Mouse (Mus musculus) myocyte (in vitro differentiated cells): ENCODE results near the gene Ltc4s. TPM values are rescaled to one million over a fixed set of nuclear protein-coding genes. Genes with fewer than 3 reads are reported as not detected.

Experiments used
- H3K27me3 ChIP-seq: one replicate; pipeline ENCODE4 v1.6.1; 2011; ENCODE audit not compliant: control insufficient read depth, insufficient read depth, insufficient read length
- H3K36me3 ChIP-seq: one replicate; pipeline ENCODE4 v1.6.1; 2011; ENCODE audit not compliant: control insufficient read depth, insufficient read depth
- H3K4me2 ChIP-seq: one replicate; pipeline ENCODE4 v1.6.1; 2011; ENCODE audit warnings: low read depth, control low read depth
- H3K4me3 ChIP-seq: one replicate; pipeline ENCODE4 v1.5.1; 2011; ENCODE audit warnings: mild to moderate bottlenecking, control low read depth, moderate library complexity
- H3K79me2 ChIP-seq: one replicate; pipeline ENCODE4 v1.6.1; 2011; ENCODE audit not compliant: control insufficient read depth, insufficient read depth
- H3ac ChIP-seq: one replicate; pipeline ENCODE4 v1.6.1; 2011; ENCODE audit not compliant: control insufficient read depth, insufficient read length
- CEBPB ChIP-seq: IDR thresholded peaks from 2 replicates; pipeline ENCODE4 v1.6.1; 2011; ENCODE audit warnings: mild to moderate bottlenecking, moderate library complexity; ENCODE audit not compliant: poor library complexity, insufficient read depth, severe bottlenecking
- E2F4 ChIP-seq: IDR thresholded peaks from one replicate; pipeline ENCODE4 v1.6.1; 2011; ENCODE audit warnings: mild to moderate bottlenecking, control low read depth, moderate library complexity; ENCODE audit not compliant: insufficient read depth
- MAX ChIP-seq: IDR thresholded peaks from one replicate; pipeline ENCODE4 v1.6.1; 2011; ENCODE audit warnings: low read depth, mild to moderate bottlenecking, control low read depth
- MYOD1 ChIP-seq, 3 experiments: IDR thresholded peaks; one replicate each; pipeline ENCODE4 v1.6.1; 2011; ENCODE audit warnings: control low read depth in 2 of 3, low read depth in 2 of 3, mild to moderate bottlenecking in 2 of 3, moderate library complexity in 1 of 3; ENCODE audit not compliant: insufficient read length in 2 of 3, control insufficient read depth in 1 of 3
- MYOG ChIP-seq, 3 experiments: IDR thresholded peaks; one replicate each; pipeline ENCODE4 v1.6.1; 2011; ENCODE audit warnings: control low read depth in 2 of 3, low read depth in 2 of 3, mild to moderate bottlenecking in 2 of 3; ENCODE audit not compliant: insufficient read length in 2 of 3, control insufficient read depth in 1 of 3, insufficient read depth in 1 of 3
- POLR2A ChIP-seq: IDR thresholded peaks from one replicate; pipeline ENCODE4 v1.6.1; 2011; ENCODE audit warnings: low read depth, mild to moderate bottlenecking, control low read depth, moderate library complexity; ENCODE audit not compliant: insufficient read length
- POLR2AphosphoS2 ChIP-seq: IDR thresholded peaks from one replicate; pipeline ENCODE4 v1.6.1; 2011; ENCODE audit warnings: low read depth, control low read depth; ENCODE audit not compliant: insufficient read length
- REST ChIP-seq: IDR thresholded peaks from one replicate; pipeline ENCODE4 v1.6.1; 2011; ENCODE audit warnings: mild to moderate bottlenecking, control low read depth, moderate library complexity; ENCODE audit not compliant: insufficient read depth, insufficient read length
- SRF ChIP-seq: IDR thresholded peaks from one replicate; pipeline ENCODE4 v1.6.1; 2011; ENCODE audit warnings: low read depth; ENCODE audit not compliant: control insufficient read depth, insufficient read length
- TCF12 ChIP-seq: IDR thresholded peaks from one replicate; pipeline ENCODE4 v1.6.1; 2011; ENCODE audit warnings: mild to moderate bottlenecking, control low read depth; ENCODE audit not compliant: poor library complexity, insufficient read depth, severe bottlenecking
- TCF3 ChIP-seq: IDR thresholded peaks from one replicate; pipeline ENCODE4 v1.6.1; 2011; ENCODE audit warnings: low read depth, control low read depth; ENCODE audit not compliant: insufficient read length
- USF1 ChIP-seq: IDR thresholded peaks from one replicate; pipeline ENCODE4 v1.6.1; 2011; ENCODE audit warnings: low read depth, mild to moderate bottlenecking, control low read depth, moderate library complexity
- polyA plus RNA-seq: library from polyadenylated mRNA; unstranded; fragments of >200 nt; fragmentation: generic; extraction: Trizol; gene quantifications from one replicate; pipeline ENCODE4 v1.2.1, GENCODE M21; 2012; ENCODE audit warnings: missing spikeins

The Ltc4s gene
- polyA plus RNA-seq, 1 experiment, result 1.8 TPM

- Histone ChIP-seq H3K27me3 (no peaks in the 10 kb centered on the region), H3K79me2 (no peaks in the 10 kb centered on the region), H3K36me3 (peaks cover 21% of the 10 kb centered on the region), H3K4me2 (no peak overlapping the region), H3K4me3 (no peak overlapping the region), H3ac (no peak overlapping the region)
- no peak for TF ChIP-seq TCF12
- no peak for TF ChIP-seq REST
- no peak for TF ChIP-seq POLR2A
- no peak for TF ChIP-seq MAX
- no peak for TF ChIP-seq POLR2AphosphoS2
- no peak for TF ChIP-seq MYOG (IDR thresholded peaks at IDR 0.05; ENCODE audit: control insufficient read depth in 1 of 3, insufficient read depth in 1 of 3, insufficient read length in 2 of 3, low read depth in 2 of 3)
- no peak for TF ChIP-seq SRF
- TF ChIP-seq E2F4, result no peak
- no peak for TF ChIP-seq USF1
- TF ChIP-seq CEBPB, result no peak
- TF ChIP-seq TCF3, result no peak
- no peak for TF ChIP-seq MYOD1 (IDR thresholded peaks at IDR 0.05; ENCODE audit: control insufficient read depth in 1 of 3, insufficient read length in 2 of 3, low read depth in 2 of 3)
These were observed 3.8 kb downstream of the Ltc4s start for GRCm38 (mm10) chr11:50234606-50235005.

- Histone ChIP-seq H3K27me3 (no peaks in the 10 kb centered on the region), H3ac (no peak overlapping the region), H3K79me2 (no peaks in the 10 kb centered on the region), H3K36me3 (peaks cover 21% of the 10 kb centered on the region), H3K4me3 (no peak overlapping the region), H3K4me2 (no peak overlapping the region)
- TF ChIP-seq TCF12 (no peak), MAX (no peak), USF1 (no peak), POLR2A (no peak), TCF3 (no peak), E2F4 (no peak), SRF (no peak), REST (no peak), POLR2AphosphoS2 (no peak), CEBPB (no peak), MYOG (IDR thresholded peaks at IDR 0.05; ENCODE audit: control insufficient read depth in 1 of 3, insufficient read depth in 1 of 3, insufficient read length in 2 of 3, low read depth in 2 of 3) (no peak), MYOD1 (IDR thresholded peaks at IDR 0.05; ENCODE audit: control insufficient read depth in 1 of 3, insufficient read length in 2 of 3, low read depth in 2 of 3) (no peak)
These were observed 4.4 kb downstream of the Ltc4s start for GRCm38 (mm10) chr11:50233993-50234392.

GRCm38 (mm10) chr11:50233022-50233421, 5.4 kb downstream of the Ltc4s start:
- no peak for TF ChIP-seq TCF3
- TF ChIP-seq POLR2A, result no peak
- TF ChIP-seq USF1, result no peak
- TF ChIP-seq MYOG (IDR thresholded peaks at IDR 0.05; ENCODE audit: control insufficient read depth in 1 of 3, insufficient read depth in 1 of 3, insufficient read length in 2 of 3, low read depth in 2 of 3), result no peak
- TF ChIP-seq MYOD1 (IDR thresholded peaks at IDR 0.05; ENCODE audit: control insufficient read depth in 1 of 3, insufficient read length in 2 of 3, low read depth in 2 of 3), result no peak
- TF ChIP-seq REST, result no peak
- TF ChIP-seq SRF, result no peak
- TF ChIP-seq CEBPB, result no peak
- TF ChIP-seq POLR2AphosphoS2, result no peak
- no peak for TF ChIP-seq E2F4
- no peak for TF ChIP-seq TCF12
- no peak for TF ChIP-seq MAX
- no peaks in the 10 kb centered on the region for H3K27me3 ChIP-seq
- no peak overlapping the region for H3K4me3 ChIP-seq
- H3K36me3 ChIP-seq, result peaks cover 21% of the 10 kb centered on the region
- H3ac ChIP-seq, result no peak overlapping the region
- H3K79me2 ChIP-seq, result peaks cover under 1% of the 10 kb centered on the region
- H3K4me2 ChIP-seq, result no peak overlapping the region

GRCm38 (mm10) chr11:50231411-50231810, 7.0 kb downstream of the Ltc4s start:
- Histone ChIP-seq H3K36me3 (peaks cover 21% of the 10 kb centered on the region), H3ac (no peak overlapping the region), H3K4me3 (no peak overlapping the region), H3K4me2 (no peak overlapping the region), H3K27me3 (no peaks in the 10 kb centered on the region), H3K79me2 (peaks cover 14% of the 10 kb centered on the region)
- TF ChIP-seq MYOD1 (IDR thresholded peaks at IDR 0.05; ENCODE audit: control insufficient read depth in 1 of 3, insufficient read length in 2 of 3, low read depth in 2 of 3) (no peak), POLR2AphosphoS2 (no peak), MAX (no peak), TCF3 (no peak), E2F4 (no peak), USF1 (no peak), CEBPB (no peak), MYOG (IDR thresholded peaks at IDR 0.05; ENCODE audit: control insufficient read depth in 1 of 3, insufficient read depth in 1 of 3, insufficient read length in 2 of 3, low read depth in 2 of 3) (no peak), REST (no peak), TCF12 (no peak), POLR2A (no peak), SRF (no peak)
